ENCODE assay signal across 32 mouse cellular contexts in the genomic region with DNA sequence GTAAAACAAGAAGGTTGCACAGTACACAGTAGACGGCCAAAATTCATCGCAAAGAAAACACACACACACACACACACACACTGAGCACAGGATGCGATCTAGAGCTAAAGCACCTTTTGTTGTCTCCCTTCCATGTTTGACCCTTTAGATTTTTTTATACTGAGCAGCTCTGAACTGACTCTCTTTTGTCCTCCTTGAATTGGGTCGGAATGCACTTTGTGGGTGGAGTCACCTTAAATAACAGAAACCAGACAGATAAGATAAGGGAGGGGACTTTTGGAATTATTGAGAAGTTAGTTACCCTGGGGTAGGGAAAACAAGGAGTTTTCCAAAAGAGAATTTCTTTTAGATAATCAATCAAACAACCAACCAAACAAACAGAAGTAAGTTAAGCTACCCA. TPM values are rescaled to one million over a fixed set of nuclear protein-coding genes. Genes with fewer than 3 reads are reported as not detected.
"Had no signal": no experiment of that assay in that cellular context is flagged by ENCODE, and none has a peak within 500 bp of the region (broad histone marks: within the 10 kb centered on the region; RNA-seq: fewer than 3 reads in every experiment).

No protein-coding gene starts in this region.

- DNase-seq: left cerebral cortex, postnatal 4 days; liver; liver, embryonic 13.5 days; liver, postnatal 0 days; lung, adult 18-20 months; lung, adult 2 months; lung, embryonic 14.5 days; lung, postnatal 10 days; lung, postnatal 14 days; lung, postnatal 36 days; lung, postnatal 4 days; midbrain, embryonic 14.5 days had no signal

- H3K4me2 ChIP-seq: limb, embryonic 12.5 days; limb, embryonic 13.5 days; limb, embryonic 15.5 days; liver, embryonic 11.5 days; liver, embryonic 12.5 days; liver, embryonic 13.5 days; liver, embryonic 15.5 days; lung, embryonic 14.5 days; lung, embryonic 15.5 days; midbrain, embryonic 12.5 days; midbrain, embryonic 15.5 days; neural tube, embryonic 12.5 days had no signal

- ATAC-seq: liver, embryonic 12.5 days; liver, postnatal 0 days; lung, postnatal 0 days; midbrain, embryonic 15.5 days; midbrain, embryonic 16.5 days had no signal

- H3K4me1 ChIP-seq: limb, embryonic 10.5 days; liver, embryonic 12.5 days; liver, embryonic 13.5 days; liver, embryonic 15.5 days; lung, embryonic 15.5 days; megakaryocyte, embryonic 14.5 days; midbrain, embryonic 12.5 days; midbrain, embryonic 15.5 days; neural tube, embryonic 12.5 days had no signal

- H3K4me3 ChIP-seq: limb, embryonic 10.5 days; limb, embryonic 12.5 days; limb, embryonic 13.5 days; limb, embryonic 15.5 days; liver, embryonic 12.5 days; liver, embryonic 13.5 days; liver, embryonic 15.5 days; lung, embryonic 15.5 days; megakaryocyte, embryonic 14.5 days; midbrain, embryonic 10.5 days; midbrain, embryonic 12.5 days; midbrain, embryonic 15.5 days; myocyte; neural tube, embryonic 12.5 days had no signal

- H3K9me3 ChIP-seq: limb, embryonic 10.5 days; limb, embryonic 12.5 days; limb, embryonic 13.5 days; limb, embryonic 15.5 days; liver, embryonic 12.5 days; liver, embryonic 13.5 days; liver, embryonic 15.5 days; lung, embryonic 15.5 days; midbrain, embryonic 10.5 days; midbrain, embryonic 15.5 days; neural tube, embryonic 12.5 days had no signal

- H3K36me3 ChIP-seq: limb, embryonic 10.5 days; limb, embryonic 12.5 days; limb, embryonic 13.5 days; limb, embryonic 15.5 days; liver, embryonic 12.5 days; liver, embryonic 13.5 days; liver, embryonic 15.5 days; lung, embryonic 15.5 days; midbrain, embryonic 10.5 days; midbrain, embryonic 12.5 days; midbrain, embryonic 15.5 days; neural tube, embryonic 12.5 days had no signal

- H3K9ac ChIP-seq: limb, embryonic 12.5 days; limb, embryonic 13.5 days; limb, embryonic 15.5 days; liver, embryonic 12.5 days; liver, embryonic 13.5 days; liver, embryonic 14.5 days; liver, embryonic 15.5 days; liver, postnatal 0 days; lung, embryonic 14.5 days; lung, embryonic 15.5 days; midbrain, embryonic 12.5 days; midbrain, embryonic 15.5 days; neural tube, embryonic 12.5 days had no signal

- H3K27me3 ChIP-seq: limb, embryonic 15.5 days; lung, embryonic 15.5 days; midbrain, embryonic 15.5 days; neural tube, embryonic 12.5 days had no signal

- H3K27ac ChIP-seq: limb, embryonic 10.5 days; limb, embryonic 12.5 days; limb, embryonic 13.5 days; limb, embryonic 15.5 days; liver, embryonic 12.5 days; liver, embryonic 13.5 days; liver, embryonic 14.5 days; liver, embryonic 15.5 days; lung, embryonic 15.5 days; macrophage; midbrain, embryonic 10.5 days; midbrain, embryonic 12.5 days; midbrain, embryonic 15.5 days; neural tube, embryonic 12.5 days had no signal

RNA-seq across cellular contexts. Expression of a gene that starts 7.4 kb away (rescaled TPM):
- total RNA-seq: megakaryocyte-erythroid progenitor cell, adult 5-6 weeks; monocyte, adult 5-6 weeks had no signal
